Mouse (Mus musculus) forebrain, embryonic 11.5 days (tissue): ENCODE data around the gene Ss18l1. TPM values are rescaled to one million over a fixed set of nuclear protein-coding genes. Genes with fewer than 3 reads are reported as not detected.
A peak's percentile ranks its signal among the peaks of the same experiment; 100 is the strongest.

Experiments
- ATAC-seq: fragments of 200-750 bp; cut with Nextera tagmentation; replicated peaks from 2 replicates; pipeline ENCODE4 v1.8.0; 2017; ENCODE audit warnings: moderate TSS enrichment; ENCODE audit not compliant: low FRiP score
- DNase-seq: peaks from one replicate; pipeline ENCODE4 v3.0.0-alpha.2; 2017; ENCODE audit warnings: low spot score
- H3K27ac ChIP-seq: fragments of 300-500 bp; sonication (generic); 2 replicates; pipeline ENCODE4 v1.5.1; 2014; ENCODE audit warnings: low read depth, low read length
- H3K27me3 ChIP-seq: fragments of 300-500 bp; sonication (generic); 2 replicates; pipeline ENCODE4 v1.6.1; 2014; ENCODE audit warnings: mild to moderate bottlenecking, low read length, mixed read lengths; ENCODE audit not compliant: control insufficient read depth, insufficient read depth
- H3K36me3 ChIP-seq: fragments of 300-500 bp; sonication (generic); 2 replicates; pipeline ENCODE4 v1.6.1; 2014; ENCODE audit warnings: mild to moderate bottlenecking, low read length, moderate library complexity, mixed read lengths; ENCODE audit not compliant: control insufficient read depth, insufficient read depth
- H3K4me1 ChIP-seq: fragments of 300-500 bp; sonication (generic); replicated peaks from 2 replicates; pipeline ENCODE4 v1.6.1; 2014; ENCODE audit warnings: low read length, mixed read lengths; ENCODE audit not compliant: control insufficient read depth, insufficient read depth
- H3K4me2 ChIP-seq: fragments of 300-500 bp; sonication (generic); 2 replicates; pipeline ENCODE4 v1.6.1; 2014; ENCODE audit warnings: low read depth, mild to moderate bottlenecking, low read length, moderate library complexity, mixed read lengths; ENCODE audit not compliant: severe bottlenecking
- H3K4me3 ChIP-seq: fragments of 300-500 bp; sonication (generic); 2 replicates; pipeline ENCODE4 v1.5.1; 2014; ENCODE audit warnings: low read depth, low read length
- H3K9ac ChIP-seq: fragments of 300-500 bp; sonication (generic); 2 replicates; pipeline ENCODE4 v1.6.1; 2014; ENCODE audit warnings: low read length
- H3K9me3 ChIP-seq: fragments of 300-500 bp; sonication (generic); 2 replicates; pipeline ENCODE4 v1.6.1; 2016; ENCODE audit warnings: low read length, mixed read lengths; ENCODE audit not compliant: control insufficient read depth
- WGBS: fragments of 180-500 bp; shearing (Covaris S2); extraction: QIAGEN DNeasy Blood & Tissue Kit; methylation state at CpG from one replicate; pipeline ENCODE4 v1.1.7; 2014; 5-methylcytosine and 5-hydroxymethylcytosine counted together
- polyA plus RNA-seq: library from polyadenylated mRNA; unstranded; fragments of >200 nt; fragmentation: Nextera tagmentation; extraction: Ambion mirVana; gene quantifications from 2 replicates; pipeline ENCODE4 v1.2.1, GENCODE M21; 2014

Gene Ss18l1
- polyA plus RNA-seq, 1 experiment from 2014 or later = 17.8 TPM

- Histone ChIP-seq H3K4me2 (peak overlapping the region; percentile 81), H3K27ac (no peak overlapping the region), H3K9ac (peak overlapping the region; percentile 59), H3K36me3 (no peaks in the 10 kb centered on the region), H3K4me3 (peak overlapping the region; percentile 45), H3K9me3 (no peaks in the 10 kb centered on the region), H3K4me1 (peaks cover 15% of the 10 kb centered on the region; the same call in 1 of the 2 replicates), H3K27me3 (peaks cover 52% of the 10 kb centered on the region)
- ATAC-seq (no peak), DNase-seq (no peak)
- WGBS = 1% methylated on average over 51 of the region's 57 CpGs
These were observed 61.1 kb downstream of the Ss18l1 start for GRCm38 (mm10) chr2:180103151-180103977.

- peak within 1 kb of the TSS; percentile 59 for H3K9ac ChIP-seq
- H3K9me3 ChIP-seq = no peaks in the 10 kb centered on the region
- peaks cover 15% of the 10 kb centered on the region; the same call in 1 of the 2 replicates for H3K4me1 ChIP-seq
- peak within 1 kb of the TSS; percentile 45 for H3K4me3 ChIP-seq
- peak; percentile 90 for DNase-seq
- H3K27me3 ChIP-seq = peaks cover 51% of the 10 kb centered on the region
- no peaks in the 10 kb centered on the region for H3K36me3 ChIP-seq
- peak within 1 kb of the TSS; percentile 81 for H3K4me2 ChIP-seq
- WGBS = under 1% methylated on average over 72 of the region's 87 CpGs
- no peak within 1 kb of the TSS for H3K27ac ChIP-seq
- ATAC-seq = peak; percentile 78
These were observed 61.8 kb downstream of the Ss18l1 start, which contains the start of gene Hrh3 for GRCm38 (mm10) chr2:180103978-180104658. Gene Hrh3, minus strand, starts transcription at chr2:180104488.

GRCm38 (mm10) chr2:180104659-180105377 lies 62.5 kb downstream of the Ss18l1 start:
- 8% methylated on average over 24 of the region's 24 CpGs for WGBS
- no peak overlapping the region for H3K27ac ChIP-seq
- H3K27me3 ChIP-seq = peaks cover 51% of the 10 kb centered on the region
- no peak for ATAC-seq
- peak overlapping the region; percentile 81 for H3K4me2 ChIP-seq
- no peak for DNase-seq
- peaks cover 12% of the 10 kb centered on the region; the same call in 1 of the 2 replicates for H3K4me1 ChIP-seq
- no peak overlapping the region for H3K9ac ChIP-seq
- no peaks in the 10 kb centered on the region for H3K36me3 ChIP-seq
- H3K4me3 ChIP-seq = peak overlapping the region; percentile 45
- no peaks in the 10 kb centered on the region for H3K9me3 ChIP-seq

- Histone ChIP-seq H3K4me2 (no peak overlapping the region), H3K36me3 (no peaks in the 10 kb centered on the region), H3K9me3 (no peaks in the 10 kb centered on the region), H3K27me3 (peaks cover 45% of the 10 kb centered on the region), H3K4me1 (peaks cover 10% of the 10 kb centered on the region; the same call in 1 of the 2 replicates), H3K27ac (no peak overlapping the region), H3K9ac (no peak overlapping the region), H3K4me3 (no peak overlapping the region)
- ATAC-seq (no peak), DNase-seq (peak; percentile 48)
- 28% methylated on average over 8 of the region's 8 CpGs for WGBS
These were observed 63.3 kb downstream of the Ss18l1 start for GRCm38 (mm10) chr2:180105441-180106190.

- Histone ChIP-seq H3K27me3 (peaks cover 38% of the 10 kb centered on the region), H3K36me3 (no peaks in the 10 kb centered on the region), H3K27ac (no peak overlapping the region), H3K4me1 (peaks cover 10% of the 10 kb centered on the region; the same call in 1 of the 2 replicates), H3K4me2 (no peak overlapping the region), H3K9me3 (no peaks in the 10 kb centered on the region), H3K9ac (no peak overlapping the region), H3K4me3 (no peak overlapping the region)
- 64% methylated on average over 4 of the region's 4 CpGs for WGBS
- no peak for ATAC-seq
- DNase-seq = peak; percentile 49
These were observed 64.8 kb downstream of the Ss18l1 start for GRCm38 (mm10) chr2:180107081-180107480.

GRCm38 (mm10) chr2:180108285-180108684 lies 66.0 kb downstream of the Ss18l1 start:
- no peak overlapping the region for H3K9ac ChIP-seq
- DNase-seq = peak; percentile 31
- H3K9me3 ChIP-seq = no peaks in the 10 kb centered on the region
- ATAC-seq = no peak
- no peak overlapping the region for H3K27ac ChIP-seq
- H3K27me3 ChIP-seq = peaks cover 26% of the 10 kb centered on the region
- H3K4me3 ChIP-seq = no peak overlapping the region
- 72% methylated on average over 6 of the region's 6 CpGs for WGBS
- H3K4me1 ChIP-seq = peaks cover 8% of the 10 kb centered on the region; the same call in 1 of the 2 replicates
- H3K36me3 ChIP-seq = no peaks in the 10 kb centered on the region
- H3K4me2 ChIP-seq = no peak overlapping the region

GRCm38 (mm10) chr2:180113909-180114890 lies 71.9 kb downstream of the Ss18l1 start:
- Histone ChIP-seq H3K27ac (no peak overlapping the region), H3K9me3 (no peaks in the 10 kb centered on the region), H3K4me1 (peaks cover 17% of the 10 kb centered on the region), H3K4me2 (no peak overlapping the region), H3K27me3 (no peaks in the 10 kb centered on the region), H3K9ac (no peak overlapping the region), H3K36me3 (no peaks in the 10 kb centered on the region), H3K4me3 (no peak overlapping the region)
- WGBS = 71% methylated on average over 17 of the region's 17 CpGs
- ATAC-seq (no peak), DNase-seq (peak; percentile 45)
